Mouse (Mus musculus): ENCODE results near the gene Vmn1r160. TPM values are rescaled to one million over a fixed set of nuclear protein-coding genes. Genes with fewer than 3 reads are reported as not detected.
"Not testable (repeated sequence)": the region's sequence is repeated elsewhere in the genome, so short reads cannot be mapped to it uniquely, and the experiment has no call there.

Gene Vmn1r160
- polyA plus RNA-seq (2016; fragmentation: Nextera tagmentation; extraction: Ambion mirVana), result not detected in 2 replicates

- ATAC-seq; H3K4me3 ChIP-seq; H3K36me3 ChIP-seq; H3K4me1 ChIP-seq; H3K9me3 ChIP-seq (replicated peaks); H3K27ac ChIP-seq; H3K4me2 ChIP-seq; H3K27me3 ChIP-seq (replicated peaks); H3K9ac ChIP-seq: not testable (repeated sequence)
- 43% methylated on average over 1 of the region's 3 CpGs for WGBS (ENCODE audit: insufficient replicate concordance)
Observed at GRCm38 (mm10) chr7:22870924-22871323, at the start of gene Vmn1r160. Gene Vmn1r160 (plus strand): TSS chr7:22871224.

GRCm38 (mm10) chr7:22843505-22843904 is 27.5 kb upstream of the Vmn1r160 start, which contains the start of gene Vmn1r159:
Gene Vmn1r159 (minus strand): TSS chr7:22843605.
- H3K27ac ChIP-seq; H3K4me3 ChIP-seq; H3K9ac ChIP-seq; ATAC-seq; H3K4me2 ChIP-seq; H3K4me1 ChIP-seq; H3K9me3 ChIP-seq (replicated peaks); H3K36me3 ChIP-seq; H3K27me3 ChIP-seq (replicated peaks): not testable (repeated sequence)
- whole genome bisulfite sequencing (ENCODE audit: insufficient replicate concordance), result 51% methylated on average over 3 of the region's 3 CpGs

Other genes with a start within 250 kb of the Vmn1r160 start
- gene Vmn1r155, start 213.2 kb upstream of the Vmn1r160 start, polyA plus RNA-seq (2016; fragmentation: Nextera tagmentation; extraction: Ambion mirVana), result not detected in 2 replicates
- gene Gm8693, start 178.9 kb upstream of the Vmn1r160 start, polyA plus RNA-seq (2016; fragmentation: Nextera tagmentation; extraction: Ambion mirVana), result not detected in 2 replicates
- gene Gm4567, start 151.5 kb upstream of the Vmn1r160 start, polyA plus RNA-seq (2016; fragmentation: Nextera tagmentation; extraction: Ambion mirVana), result not detected in 2 replicates
- gene Vmn1r157, start 109.5 kb upstream of the Vmn1r160 start, polyA plus RNA-seq (2016; fragmentation: Nextera tagmentation; extraction: Ambion mirVana), result not detected in 2 replicates
- not detected in 2 replicates for gene Vmn1r158, start 80.4 kb upstream of the Vmn1r160 start, polyA plus RNA-seq (2016; fragmentation: Nextera tagmentation; extraction: Ambion mirVana)
- not detected in 2 replicates for gene Vmn1r159, start 27.6 kb upstream of the Vmn1r160 start, polyA plus RNA-seq (2016; fragmentation: Nextera tagmentation; extraction: Ambion mirVana)
- gene Gm4214, start 113.4 kb downstream of the Vmn1r160 start, polyA plus RNA-seq (2016; fragmentation: Nextera tagmentation; extraction: Ambion mirVana), result not detected in 2 replicates
- gene Gm4216, start 148.7 kb downstream of the Vmn1r160 start, polyA plus RNA-seq (2016; fragmentation: Nextera tagmentation; extraction: Ambion mirVana), result not detected in 2 replicates
- gene Vmn1r163, start 184.3 kb downstream of the Vmn1r160 start, polyA plus RNA-seq (2016; fragmentation: Nextera tagmentation; extraction: Ambion mirVana), result not detected in 2 replicates
- gene Gm8720, start 196.2 kb downstream of the Vmn1r160 start, polyA plus RNA-seq (2016; fragmentation: Nextera tagmentation; extraction: Ambion mirVana), result not detected in 2 replicates